Mouse (Mus musculus): ENCODE data around the gene Hmg20b.

Hmg20b gene

DNA sequence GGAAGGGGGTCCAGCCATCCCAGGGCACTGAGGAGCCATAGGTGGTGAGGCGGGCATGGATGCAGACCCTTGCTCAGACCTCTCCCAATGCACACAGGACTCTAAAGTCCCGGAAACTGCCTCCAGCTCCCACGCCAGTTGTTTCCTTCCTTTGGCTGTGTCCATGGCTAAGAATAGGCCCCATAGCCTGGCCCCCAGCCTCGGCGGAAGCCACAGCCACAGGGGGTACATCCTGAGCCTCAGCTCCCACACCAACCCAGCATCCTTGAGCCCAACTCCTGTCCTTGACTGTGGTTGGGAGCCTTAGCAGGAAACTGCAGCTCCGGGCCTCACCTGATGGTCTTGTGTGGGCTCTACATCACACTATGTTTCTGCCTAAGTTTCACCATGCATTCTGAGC, 23.4 kb downstream of the Hmg20b start:
- in situ Hi-C loops (cut with MboI, MseI), result no loop called here

DNA sequence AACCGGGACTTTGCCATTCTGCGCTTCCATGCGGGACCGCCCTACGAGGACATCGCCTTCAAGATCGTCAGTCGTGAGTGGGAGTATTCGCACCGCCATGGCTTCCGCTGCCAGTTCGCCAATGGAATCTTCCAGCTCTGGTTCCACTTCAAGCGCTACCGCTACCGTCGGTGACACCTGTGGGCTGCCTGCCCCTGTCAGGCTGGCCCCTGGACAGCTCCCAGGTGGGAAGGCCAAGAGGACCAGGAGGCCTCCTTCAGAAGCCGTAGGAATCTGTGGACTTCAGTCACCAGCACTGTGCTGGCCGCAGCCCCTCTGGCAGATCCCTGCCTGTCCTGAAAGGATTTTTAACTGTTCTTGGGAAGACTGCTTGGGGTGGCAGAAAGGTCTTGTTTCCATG, 24.5 kb downstream of the Hmg20b start:
- in situ Hi-C loops (cut with MboI, MseI), result no loop called here

DNA sequence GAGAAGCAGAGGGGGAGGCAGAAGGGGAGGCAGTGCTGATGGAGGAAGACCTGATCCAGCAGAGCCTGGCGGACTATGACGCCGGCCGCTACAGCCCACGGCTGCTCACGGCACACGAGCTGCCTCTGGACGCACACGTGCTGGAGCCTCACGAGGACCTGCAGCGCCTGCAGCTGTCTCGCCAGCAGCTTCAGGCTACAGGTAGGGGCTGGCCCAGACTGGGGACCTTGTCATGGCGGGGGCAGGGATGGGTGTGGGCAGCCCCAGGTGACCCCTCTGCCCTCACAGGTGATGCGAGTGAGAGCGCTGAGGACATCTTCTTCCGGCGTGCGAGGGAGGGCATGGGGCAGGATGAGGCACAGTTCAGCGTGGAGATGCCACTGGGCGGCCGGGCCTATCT, 25.1 kb downstream of the Hmg20b start:
- in situ Hi-C loops (cut with MboI, MseI), result no loop called here

DNA sequence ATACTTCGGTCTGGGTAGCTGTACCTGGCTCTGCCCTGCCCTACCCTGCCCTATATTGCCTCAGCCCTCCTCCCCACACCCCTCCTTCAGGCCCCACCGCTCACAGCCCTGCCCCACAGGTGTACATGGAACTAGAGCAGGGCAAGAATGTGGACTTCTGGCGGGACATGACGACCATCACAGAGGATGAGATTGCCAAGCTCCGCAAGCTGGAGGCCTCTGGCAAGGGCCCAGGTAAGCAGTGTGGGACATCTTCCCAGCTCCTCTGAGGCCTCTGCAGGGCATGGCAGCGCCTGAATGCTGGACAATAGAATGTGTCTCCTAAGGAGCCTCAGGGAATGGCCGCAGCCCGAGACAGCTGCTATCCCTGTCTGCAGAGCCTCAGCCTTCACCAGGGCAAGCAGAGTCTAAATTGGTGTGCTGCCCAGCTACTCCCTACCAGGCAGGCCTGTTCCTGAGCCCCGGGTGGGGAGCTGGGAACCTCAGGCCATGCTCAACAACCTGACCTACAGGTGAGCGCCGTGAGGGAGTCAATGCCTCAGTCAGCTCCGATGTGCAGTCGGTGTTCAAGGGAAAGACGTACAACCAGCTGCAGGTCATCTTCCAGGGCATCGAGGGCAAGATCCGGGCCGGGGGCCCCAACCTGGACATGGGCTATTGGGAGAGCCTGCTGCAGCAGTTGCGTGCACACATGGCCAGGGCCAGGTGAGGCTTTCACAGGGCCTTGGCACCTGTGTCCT, 26.3 kb downstream of the Hmg20b start:
- in situ Hi-C loops (cut with MboI, MseI), result loop anchor here (5.0 kb wide), 1 partner anchor 37 kb away; no protein-coding TSS in a partner anchor

DNA sequence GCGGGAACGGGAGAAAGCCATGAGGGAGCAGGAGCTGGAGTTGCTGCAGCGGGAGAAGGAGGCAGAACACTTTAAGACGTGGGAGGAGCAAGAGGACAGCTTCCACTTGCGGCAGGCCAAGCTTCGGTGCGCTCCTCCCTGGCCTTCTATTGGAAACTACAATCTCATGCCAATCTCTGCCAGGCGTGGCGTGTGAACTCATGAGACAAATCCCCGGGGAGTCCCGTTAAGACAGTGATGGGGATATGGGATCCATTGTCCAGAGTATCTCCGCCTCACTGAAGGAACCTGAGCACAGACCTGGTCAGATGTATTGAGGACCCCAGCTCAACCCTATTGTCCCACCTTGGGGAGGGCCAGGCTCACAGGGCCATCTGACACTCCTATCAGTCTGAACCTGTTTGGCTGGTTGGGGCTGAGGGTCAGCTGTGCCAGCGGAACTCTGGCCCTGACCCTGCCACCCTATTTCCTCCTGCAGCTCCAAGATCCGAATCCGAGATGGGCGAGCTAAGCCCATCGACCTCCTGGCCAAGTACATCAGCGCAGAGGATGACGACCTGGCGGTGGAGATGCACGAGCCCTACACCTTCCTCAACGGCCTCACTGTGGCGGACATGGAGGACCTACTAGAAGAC, 27.0 kb downstream of the Hmg20b start:
- in situ Hi-C loops (cut with MboI, MseI), result loop anchor here (5.0 kb wide), 1 partner anchor 36 kb away; no protein-coding TSS in a partner anchor

DNA sequence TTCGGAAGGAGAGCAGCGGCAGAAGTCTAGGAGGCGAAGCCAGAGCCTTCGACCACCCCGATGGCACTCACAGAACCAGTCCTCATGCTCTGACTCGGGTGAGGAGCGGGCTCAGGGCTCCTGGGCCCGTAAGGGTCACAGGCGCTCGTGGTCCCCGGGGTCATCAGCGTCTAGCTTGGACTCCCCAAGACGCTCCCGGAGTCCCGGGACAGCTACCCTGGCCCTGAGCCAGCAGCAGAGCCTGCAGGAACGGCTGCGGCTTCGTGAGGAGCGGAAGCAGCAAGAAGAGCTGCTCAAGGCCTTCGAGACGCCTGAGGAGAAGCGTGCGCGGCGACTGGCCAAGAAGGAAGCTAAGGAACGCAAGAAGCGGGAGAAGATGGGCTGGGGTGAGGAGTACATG, 27.8 kb downstream of the Hmg20b start:
- in situ Hi-C loops (cut with MboI, MseI), result loop anchor here (5.0 kb wide), 1 partner anchor 35 kb away; no protein-coding TSS in a partner anchor

DNA sequence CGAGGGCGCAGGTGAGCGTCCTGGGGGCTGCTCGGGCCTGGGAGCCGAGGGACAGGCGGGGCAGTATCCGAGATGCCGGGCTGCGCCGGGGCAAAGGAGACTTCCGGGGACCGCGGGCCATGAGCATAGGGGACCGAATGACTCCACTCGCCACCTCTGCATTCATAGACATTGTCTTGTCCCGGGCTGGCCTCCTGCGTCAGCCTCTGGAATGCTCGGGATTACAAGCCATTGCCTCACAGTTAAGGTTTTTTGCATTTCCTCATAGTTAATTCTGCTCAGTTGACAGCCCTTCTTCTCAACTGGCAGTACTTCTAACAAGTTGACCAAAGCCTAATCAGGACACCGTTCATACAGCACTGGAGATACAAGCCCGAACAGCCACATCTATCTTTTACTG, 28.8 kb downstream of the Hmg20b start:
- in situ Hi-C loops (cut with MboI, MseI), result loop anchor here (5.0 kb wide), 1 partner anchor 34 kb away; no protein-coding TSS in a partner anchor

DNA sequence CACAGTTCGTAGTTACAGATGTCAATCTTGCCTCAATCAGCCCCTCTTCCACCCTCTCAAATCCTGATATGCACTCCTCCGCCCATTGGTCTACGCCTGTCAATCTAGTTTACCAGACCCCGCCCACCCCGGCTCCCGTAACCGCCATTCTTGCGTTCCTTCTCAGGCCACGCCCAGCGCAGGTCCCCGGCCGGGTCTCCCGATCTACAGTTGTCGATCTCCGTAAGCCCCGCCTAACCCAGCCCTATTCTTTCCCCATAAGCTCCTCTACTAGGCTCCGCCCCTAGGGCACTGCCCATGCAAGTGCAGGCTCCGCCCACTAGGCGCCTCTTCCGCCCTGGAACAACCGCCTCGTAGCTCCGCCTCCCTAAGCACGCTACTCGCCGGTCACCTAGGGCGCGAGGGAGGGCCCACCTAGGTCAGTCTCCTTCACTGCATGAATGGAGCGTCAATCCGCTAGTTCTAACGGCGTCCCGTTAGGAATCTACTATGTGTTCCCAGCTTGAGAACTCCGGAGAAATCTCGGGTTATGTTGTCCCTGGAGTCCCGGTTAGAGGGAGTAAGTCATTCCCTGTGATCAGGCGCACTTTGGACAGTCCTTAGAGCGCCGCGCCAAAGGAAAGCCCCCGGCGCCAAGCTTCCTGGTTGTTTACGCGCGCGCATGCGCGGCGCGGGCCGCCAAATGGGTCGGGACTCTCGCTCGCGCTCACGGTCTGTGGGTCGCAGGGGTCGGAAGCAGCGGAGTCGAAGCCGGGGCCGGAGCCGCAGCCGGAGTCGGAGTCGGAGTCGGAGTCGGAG, 29.5 kb downstream of the Hmg20b start, which contains the start of gene Cactin:
Gene Cactin (plus strand): TSS at position 554 of the 798 bp plus-strand sequence.
- in situ Hi-C loops (cut with MboI, MseI), result loop anchor here (5.0 kb wide), 1 partner anchor 33 kb away; no protein-coding TSS in a partner anchor

DNA sequence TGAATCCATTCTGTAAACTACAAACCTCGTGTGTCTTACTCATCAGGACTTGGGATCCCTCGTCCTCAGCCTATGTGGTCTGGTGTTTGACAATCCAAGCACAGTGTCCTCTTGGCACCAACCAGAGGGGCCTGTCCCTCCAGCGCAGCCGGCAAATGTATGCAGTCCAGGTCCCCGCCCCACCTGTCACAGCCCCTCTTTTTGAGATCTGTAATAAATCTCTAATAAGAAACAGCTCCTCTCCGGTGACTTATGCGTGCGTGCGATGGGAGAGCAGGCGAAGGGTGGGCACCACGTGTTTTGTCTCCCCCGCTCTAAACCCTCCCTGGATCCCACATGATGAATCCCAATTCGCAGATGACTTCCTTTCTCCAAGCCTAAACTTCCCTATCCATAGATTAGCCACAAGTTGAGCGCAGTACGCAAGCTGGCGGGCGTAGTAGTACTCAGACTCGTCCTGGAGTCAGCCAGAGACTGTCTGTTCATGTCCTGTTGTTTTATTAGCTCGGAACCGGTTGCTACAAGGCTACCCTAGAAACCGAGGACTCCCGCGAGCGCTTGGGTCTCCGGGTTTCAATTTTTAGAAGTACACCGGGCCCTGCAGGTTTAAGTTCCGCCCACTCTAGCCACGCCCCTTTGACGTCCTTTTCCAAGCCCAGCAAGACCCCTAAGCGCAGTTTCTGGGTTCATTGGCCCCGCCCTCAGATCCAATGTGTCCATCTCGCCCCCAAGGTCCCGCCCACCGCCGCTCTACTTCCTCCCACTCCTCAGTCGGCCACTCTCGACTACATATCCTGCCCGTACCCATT, 30.3 kb downstream of the Hmg20b start:
- in situ Hi-C loops (cut with MboI, MseI), result loop anchor here (5.0 kb wide), 1 partner anchor 33 kb away; no protein-coding TSS in a partner anchor

DNA sequence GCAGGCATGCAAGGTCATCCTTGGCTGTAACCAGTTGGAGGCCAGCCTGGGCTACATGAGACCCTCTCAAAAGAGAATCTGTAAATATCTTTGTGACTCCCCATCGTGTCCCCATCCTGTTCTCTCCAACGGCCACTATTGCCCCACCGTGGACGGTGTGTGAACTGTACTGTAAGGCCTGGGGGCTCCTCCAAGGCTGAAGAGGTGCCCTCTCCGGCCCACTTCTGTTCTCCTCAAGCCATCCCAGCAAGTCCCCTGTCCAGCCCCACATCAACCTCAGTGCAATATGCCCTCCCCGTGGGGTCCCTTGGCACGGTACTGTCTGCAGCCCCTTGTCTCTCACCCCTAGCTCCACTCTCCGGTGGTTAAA, 31.0 kb downstream of the Hmg20b start:
- in situ Hi-C loops (cut with MboI, MseI), result no loop called here

DNA sequence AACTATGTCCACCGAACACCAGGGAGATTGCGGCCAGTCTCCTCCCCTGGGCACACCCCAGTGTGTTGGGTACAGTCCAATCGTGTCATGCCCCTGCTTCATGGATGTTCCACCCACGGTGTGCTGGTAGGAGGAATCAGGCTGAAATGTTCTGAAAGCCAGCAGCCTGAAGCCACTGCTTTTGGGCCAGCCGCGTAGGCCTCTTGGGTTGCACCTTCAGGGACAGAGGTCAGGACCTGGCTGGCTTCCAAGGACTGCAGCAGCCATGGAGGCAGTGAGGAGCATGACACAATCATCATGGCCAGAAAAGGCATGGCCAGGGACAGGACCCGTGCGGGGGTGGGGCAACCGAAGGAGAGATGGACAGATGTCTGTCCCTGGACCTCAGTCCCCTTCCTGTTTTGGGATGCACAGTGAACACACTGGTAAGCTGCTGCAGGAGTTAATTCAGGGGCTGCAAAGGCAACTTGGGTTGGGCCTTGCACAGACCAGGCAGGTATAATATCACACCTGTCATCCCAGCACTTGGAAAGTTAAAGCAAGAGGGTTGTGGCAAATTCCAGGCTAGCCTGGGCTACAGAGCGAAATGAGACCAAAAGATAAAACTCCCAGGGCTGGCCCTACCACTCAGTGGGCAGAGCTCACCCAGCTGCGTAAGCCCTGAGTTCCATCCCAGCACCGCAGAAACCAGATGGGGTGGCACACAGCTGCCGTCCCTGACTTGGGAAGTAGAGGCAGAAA, 31.5 kb downstream of the Hmg20b start:
- in situ Hi-C loops (cut with MboI, MseI), result no loop called here

DNA sequence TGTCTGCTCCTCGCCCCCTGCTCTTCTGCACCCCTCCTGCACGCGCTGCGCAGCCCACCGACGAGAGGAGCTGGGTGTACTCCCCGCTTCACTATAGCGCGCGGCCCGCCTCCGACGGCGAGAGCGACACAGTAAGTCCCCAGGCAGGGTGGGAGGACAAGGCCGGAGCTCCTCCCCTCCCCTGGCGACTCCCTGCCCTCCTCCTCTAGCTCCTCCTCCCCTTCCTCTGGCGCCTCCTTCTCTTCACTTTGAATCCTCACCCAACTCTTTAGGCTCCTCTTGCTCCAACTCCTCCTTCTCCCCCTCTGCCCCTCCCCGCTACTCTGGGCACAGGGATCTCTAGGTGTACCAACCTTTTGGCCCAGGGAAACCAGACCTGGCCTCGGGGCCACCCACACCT, 33.0 kb downstream of the Hmg20b start:
- in situ Hi-C loops (cut with MboI, MseI), result no loop called here

DNA sequence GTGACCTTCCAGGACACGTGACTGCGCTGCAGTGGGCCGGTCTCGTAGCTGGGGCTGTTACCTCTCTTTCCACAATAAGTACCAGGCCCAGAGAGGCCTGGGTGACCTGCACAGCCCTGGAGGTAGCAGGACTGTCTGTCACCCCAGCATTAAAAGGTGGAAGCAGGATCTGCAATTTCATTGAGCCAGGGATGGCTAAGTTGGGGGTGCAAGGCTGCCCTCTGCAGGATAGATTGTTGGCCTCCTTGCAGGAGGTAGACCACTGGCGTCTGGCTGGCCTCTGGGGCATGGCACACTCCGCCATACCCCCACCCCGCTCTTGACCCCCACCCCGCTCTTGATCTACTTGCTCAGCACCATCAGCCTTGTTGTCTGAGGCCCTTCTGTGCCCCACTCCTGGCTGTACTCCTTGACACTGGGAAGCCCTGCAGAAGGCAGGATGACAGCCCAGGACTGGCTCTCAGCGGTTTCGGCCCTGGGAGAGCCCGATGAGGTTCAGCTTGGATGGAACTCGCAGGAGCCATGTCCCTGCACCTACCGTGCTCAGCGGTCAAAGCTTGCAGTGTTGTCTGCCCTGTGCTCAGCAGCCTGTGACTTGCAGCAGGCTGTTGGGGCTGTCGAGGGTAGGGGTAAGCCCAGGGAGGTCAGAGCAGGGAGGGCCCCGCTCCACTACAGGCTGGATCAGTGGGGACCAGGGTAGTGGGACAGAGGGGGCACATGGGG, 33.8 kb downstream of the Hmg20b start:
- in situ Hi-C loops (cut with MboI, MseI), result no loop called here

DNA sequence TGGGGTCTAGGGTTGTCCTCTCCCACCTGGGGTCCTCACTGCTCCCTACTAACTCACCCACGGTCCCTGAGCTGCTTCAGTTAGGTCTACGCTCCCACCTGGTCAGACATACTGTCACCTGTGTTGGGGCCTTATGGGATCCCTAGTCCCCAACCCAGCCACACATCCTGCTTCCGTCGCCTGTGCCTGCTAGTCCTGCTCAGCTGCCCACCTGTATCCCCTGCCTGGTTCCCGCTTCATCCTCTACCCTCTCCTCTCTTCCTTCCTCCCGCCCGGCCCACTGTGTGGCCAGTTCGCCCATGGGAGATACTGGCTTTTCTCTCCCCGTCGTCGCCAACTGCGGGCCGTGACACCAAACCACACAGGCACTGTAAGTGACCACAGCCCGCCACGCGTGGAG, 34.7 kb downstream of the Hmg20b start:
- in situ Hi-C loops (cut with MboI, MseI), result no loop called here

DNA sequence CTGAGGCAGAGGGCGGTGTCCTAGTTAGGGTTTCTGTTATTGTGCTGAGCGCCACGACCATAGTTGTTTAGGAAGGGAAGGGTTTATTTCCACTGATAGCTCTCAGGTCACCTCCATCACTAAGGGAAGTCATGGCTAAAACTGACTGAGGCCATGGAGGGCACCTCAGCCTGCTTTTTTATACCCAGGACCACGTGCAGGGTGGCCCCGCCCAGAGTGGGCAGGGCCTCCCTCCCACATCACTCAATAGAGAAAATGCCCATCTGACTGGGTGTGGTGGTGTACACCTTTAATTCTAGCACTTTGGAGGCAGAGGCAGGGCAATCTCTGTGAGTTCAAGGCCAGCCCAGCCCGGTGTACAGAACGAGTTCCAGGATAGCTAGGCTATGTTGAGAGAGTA, 36.1 kb downstream of the Hmg20b start:
- in situ Hi-C loops (cut with MboI, MseI), result no loop called here

DNA sequence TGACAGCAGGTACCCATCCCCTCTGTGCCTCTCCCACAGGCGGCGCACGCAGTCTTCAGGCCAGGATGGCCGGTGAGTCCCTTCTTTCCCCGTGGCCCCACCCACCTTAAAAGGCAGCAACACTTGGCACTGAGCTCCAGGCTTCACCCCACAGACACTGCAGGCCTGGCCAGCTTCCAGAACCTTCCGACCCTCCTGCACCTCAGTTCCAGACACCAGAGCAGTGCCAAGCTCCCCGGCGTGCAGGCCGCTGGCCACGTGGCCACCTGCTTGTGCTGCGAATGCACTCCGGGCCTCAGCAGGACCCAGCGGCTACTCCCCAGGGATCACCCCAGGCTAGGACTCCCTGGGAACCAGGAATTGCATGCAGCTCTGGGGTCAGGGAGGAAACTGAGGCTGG, 36.7 kb downstream of the Hmg20b start:
- in situ Hi-C loops (cut with MboI, MseI), result no loop called here

DNA sequence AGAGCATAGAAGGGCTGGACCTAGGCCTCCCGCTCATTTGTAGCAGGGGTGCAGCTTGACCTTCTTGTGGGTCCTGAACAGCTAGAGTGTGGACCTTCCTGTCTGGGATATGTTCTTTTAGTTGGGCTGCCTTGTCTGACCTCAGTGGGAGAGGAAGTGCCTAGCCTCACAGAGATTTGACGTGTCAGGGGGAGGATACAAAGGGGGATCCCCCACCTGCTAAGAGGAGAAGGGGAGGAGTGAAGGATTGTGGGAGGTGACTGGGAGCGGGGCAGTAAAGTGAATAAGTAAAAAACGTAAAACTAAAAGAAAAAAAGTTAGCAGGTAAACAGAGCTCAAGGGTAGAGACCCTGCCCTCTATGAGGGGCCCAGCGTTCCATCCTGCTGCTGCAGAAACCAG, 40.7 kb downstream of the Hmg20b start:
- in situ Hi-C loops (cut with MboI, MseI), result no loop called here

DNA sequence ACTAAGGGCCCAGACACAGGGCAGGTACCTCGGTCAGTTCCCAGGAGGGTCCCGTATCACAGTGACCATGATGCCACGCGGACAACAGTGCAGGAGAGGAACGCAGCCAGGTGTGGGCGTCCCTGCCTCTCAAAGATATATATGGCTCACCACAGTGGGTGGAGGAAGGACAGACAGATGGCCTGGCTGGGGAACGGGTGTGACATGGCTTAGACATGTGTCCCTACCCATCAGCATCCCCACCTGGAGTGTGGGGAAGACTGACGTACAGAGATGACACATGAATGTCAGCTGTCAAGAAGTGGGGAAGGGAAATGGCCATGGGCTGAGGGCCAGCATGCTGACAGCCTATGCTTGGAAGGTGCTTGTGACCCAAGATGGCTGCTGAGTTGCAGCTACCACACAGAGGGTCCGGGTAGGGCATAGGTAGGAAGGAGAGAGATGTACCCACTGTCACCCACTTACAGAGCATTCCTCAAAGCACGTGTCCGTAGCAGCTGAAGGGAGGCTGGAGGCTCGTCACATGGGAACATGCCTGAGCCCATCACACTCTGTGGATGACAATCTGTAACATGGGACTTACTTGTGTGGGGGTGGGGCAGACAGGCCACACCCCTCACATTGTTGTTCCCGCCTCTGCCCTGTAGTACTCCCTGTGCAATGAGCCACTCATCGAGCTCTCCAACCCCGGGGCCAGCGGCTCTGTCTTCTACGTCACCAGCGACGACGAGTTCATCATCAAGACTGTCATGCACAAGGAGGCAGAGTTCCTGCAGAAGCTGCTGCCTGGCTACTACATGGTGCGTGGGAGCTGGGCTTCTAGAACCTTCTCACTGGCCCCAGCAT, 43.2 kb downstream of the Hmg20b start:
- in situ Hi-C loops (cut with MboI, MseI), result no loop called here

DNA sequence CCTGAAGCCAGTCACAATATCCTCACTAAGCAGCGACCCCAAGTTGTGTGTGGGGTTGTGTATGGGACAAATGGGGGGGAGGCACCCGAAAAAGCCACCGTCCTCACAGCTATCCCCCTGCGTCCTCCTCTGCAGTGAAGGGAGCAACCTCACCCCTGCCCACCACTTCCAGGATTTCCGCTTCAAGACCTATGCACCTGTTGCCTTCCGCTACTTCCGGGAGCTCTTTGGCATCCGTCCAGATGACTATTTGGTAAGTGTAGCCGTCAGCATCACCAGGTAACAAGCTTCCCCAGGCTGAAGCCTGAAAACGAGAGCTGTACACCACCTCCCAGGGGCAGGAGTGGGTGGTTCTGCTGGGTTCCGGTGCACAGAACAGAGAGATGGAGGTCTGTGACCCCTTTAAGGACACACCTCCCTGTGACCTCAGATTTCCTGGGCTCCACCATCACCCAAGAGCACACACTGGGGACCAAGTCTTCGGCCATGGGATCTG, 44.1 kb downstream of the Hmg20b start:
- in situ Hi-C loops (cut with MboI, MseI), result no loop called here
